Mouse (Mus musculus) heart, postnatal 0 days (tissue): ENCODE data around the gene Pcgf1. TPM values are rescaled to one million over a fixed set of nuclear protein-coding genes. Genes with fewer than 3 reads are reported as not detected.

ENCODE experiments used
- ATAC-seq: fragments of 200-750 bp; cut with Nextera tagmentation; 2 replicates; pipeline ENCODE4 v1.8.0; 2017; ENCODE audit warnings: low read depth, moderate number of reproducible peaks, moderate library complexity; ENCODE audit not compliant: insufficient read depth
- DNase-seq: peaks from one replicate; pipeline ENCODE4 v3.0.0-alpha.2; 2016; ENCODE audit warnings: low spot score
- H3K27ac ChIP-seq: fragments of 300-500 bp; sonication (generic); 2 replicates; pipeline ENCODE4 v1.5.1; 2014; ENCODE audit warnings: low read depth, mild to moderate bottlenecking
- H3K27me3 ChIP-seq: fragments of 300-500 bp; sonication (generic); 2 replicates; pipeline ENCODE4 v1.6.1; 2014; ENCODE audit warnings: low read length, mixed read lengths; ENCODE audit not compliant: control insufficient read depth, insufficient read depth
- H3K36me3 ChIP-seq: fragments of 300-500 bp; sonication (generic); replicated peaks from 2 replicates; pipeline ENCODE4 v1.6.1; 2014; ENCODE audit warnings: low read length, mixed read lengths; ENCODE audit not compliant: control insufficient read depth, insufficient read depth
- H3K4me1 ChIP-seq: fragments of 300-500 bp; sonication (generic); 2 replicates; pipeline ENCODE4 v1.6.1; 2014; ENCODE audit warnings: antibody characterized with exemption; ENCODE audit not compliant: control insufficient read depth, insufficient read depth
- H3K4me2 ChIP-seq: fragments of 300-500 bp; sonication (generic); 2 replicates; pipeline ENCODE4 v1.6.1; 2014; ENCODE audit warnings: low read depth, mild to moderate bottlenecking, low read length, moderate library complexity
- H3K4me3 ChIP-seq: fragments of 300-500 bp; sonication (generic); 2 replicates; pipeline ENCODE4 v1.5.1; 2014; ENCODE audit warnings: low read depth, low read length
- H3K9ac ChIP-seq: fragments of 300-500 bp; sonication (generic); replicated peaks from 2 replicates; pipeline ENCODE4 v1.6.1; 2014; ENCODE audit warnings: low read depth, low read length, mixed read lengths
- H3K9me3 ChIP-seq: fragments of 300-500 bp; sonication (generic); replicated peaks from 2 replicates; pipeline ENCODE4 v1.6.1; 2016; ENCODE audit warnings: low read length; ENCODE audit not compliant: control insufficient read depth
- CTCF ChIP-seq: IDR thresholded peaks from 2 replicates; pipeline ENCODE4 v1.5.1; 2016; ENCODE audit warnings: antibody characterized with exemption, control low read depth, low read depth
- EP300 ChIP-seq: IDR thresholded peaks from 2 replicates; pipeline ENCODE4 v1.6.1; 2016; ENCODE audit warnings: antibody characterized with exemption, low read depth
- WGBS: fragments of 180-500 bp; shearing (Covaris S2); extraction: QIAGEN DNeasy Blood & Tissue Kit; methylation state at CpG from one replicate; pipeline ENCODE4 v1.1.7; 2014; 5-methylcytosine and 5-hydroxymethylcytosine counted together
- microRNA counts: library from miRNA; unstranded; fragments of <30 nt; microRNA quantifications from one replicate; lab custom pipeline; 2015
- microRNA-seq: library from miRNA; unstranded; fragments of <30 nt; microRNA quantifications from one replicate; pipeline ENCODE4, GENCODE M21; 2016
- polyA plus RNA-seq: library from polyadenylated mRNA; unstranded; fragments of >200 nt; fragmentation: Nextera tagmentation; extraction: Ambion mirVana; gene quantifications from 2 replicates; pipeline ENCODE4 v1.2.1, GENCODE M21; 2015
- total RNA-seq: library from RNA; depleted of rRNA; stranded (reverse); fragments of >200 nt; gene quantifications from 2 replicates; pipeline ENCODE4 v1.2.3, GENCODE M21; 2014; ENCODE audit warnings: low replicate concordance; rRNA removed

The Pcgf1 gene
- total and polyA plus RNA-seq, 2 experiments from 2014 or later = 12.1 to 13.2 TPM

DNA sequence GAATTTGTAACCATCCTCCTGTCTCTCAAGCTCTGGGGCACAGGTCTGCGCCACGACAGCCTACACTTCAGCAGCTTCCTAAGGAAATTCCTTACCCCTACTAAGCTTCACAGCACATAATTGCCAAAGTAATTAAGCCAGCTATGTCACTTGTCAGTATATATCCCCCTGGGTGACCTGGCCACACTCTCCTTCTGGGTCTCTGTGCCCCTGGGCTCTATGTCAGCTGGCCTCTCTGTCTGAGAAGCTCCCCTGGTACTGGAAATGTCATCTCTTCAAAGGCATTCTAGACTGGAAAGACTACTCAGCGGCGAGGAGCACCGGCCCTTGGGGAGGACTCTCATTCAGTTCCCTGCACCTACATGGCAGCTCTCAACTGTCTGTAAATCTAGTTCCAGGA, 45.3 kb downstream of the Pcgf1 start:
- H3K9me3 ChIP-seq = no peaks in the 10 kb centered on the region
- H3K27me3 ChIP-seq = no peaks in the 10 kb centered on the region
- TF ChIP-seq CTCF = no peak
- no peak for TF ChIP-seq EP300
- 84% methylated on average over 5 of the region's 5 CpGs for whole genome bisulfite sequencing
- H3K4me1 ChIP-seq = peaks cover 20% of the 10 kb centered on the region
- ATAC-seq = no peak
- no peak for DNase-seq
- peaks cover 7% of the 10 kb centered on the region; the same call in 1 of the 2 replicates for H3K36me3 ChIP-seq
- H3K9ac ChIP-seq = no peak overlapping the region
- no peak overlapping the region for H3K27ac ChIP-seq
- H3K4me2 ChIP-seq = no peak overlapping the region
- H3K4me3 ChIP-seq = no peak overlapping the region

DNA sequence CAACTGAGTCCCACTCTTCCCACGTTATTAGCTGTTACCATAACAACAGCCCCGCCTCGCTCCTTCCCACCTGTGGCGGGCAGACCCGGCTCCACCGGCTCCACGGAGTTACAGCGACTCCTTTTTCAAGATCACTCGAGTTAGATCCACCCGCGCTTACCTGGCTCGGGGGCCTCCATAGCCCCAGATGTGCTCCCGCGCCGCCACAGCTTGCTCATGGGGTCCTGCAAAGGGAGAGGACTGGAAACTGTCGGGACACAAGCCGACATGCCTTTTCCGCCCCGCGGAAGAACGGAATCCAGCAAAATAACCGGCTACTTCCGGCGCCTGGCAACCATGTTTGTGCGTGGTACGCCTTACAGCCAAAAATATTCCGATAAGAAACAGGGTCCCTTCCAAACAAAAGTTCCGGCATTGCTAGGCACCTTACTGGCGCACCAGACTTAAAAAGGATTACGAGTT, 47.2 kb downstream of the Pcgf1 start:
- H3K36me3 ChIP-seq = no peaks in the 10 kb centered on the region
- H3K4me2 ChIP-seq = peak overlapping the region; percentile 87
- H3K4me3 ChIP-seq = peak overlapping the region; percentile 68
- TF ChIP-seq CTCF (no peak), EP300 (0 out of 2 replicates have a peak, but pooled peaks have one; percentile 70)
- 0% methylated on average over 30 of the region's 30 CpGs for WGBS
- no peak overlapping the region for H3K27ac ChIP-seq
- H3K27me3 ChIP-seq = no peaks in the 10 kb centered on the region
- peaks cover 20% of the 10 kb centered on the region for H3K4me1 ChIP-seq
- ATAC-seq (peak; percentile 22), DNase-seq (peak; percentile 85)
- H3K9me3 ChIP-seq = no peaks in the 10 kb centered on the region
- H3K9ac ChIP-seq = peak overlapping the region; percentile 58

GRCm38 (mm10) chr6:83125331-83125730, 47.7 kb downstream of the Pcgf1 start, which contains the start of gene Ino80b:
TSS of gene Ino80b (minus strand) at chr6:83125431.
- H3K4me3 ChIP-seq = peak within 1 kb of the TSS; percentile 68
- ATAC-seq (no peak), DNase-seq (no peak)
- H3K9me3 ChIP-seq = no peaks in the 10 kb centered on the region
- TF ChIP-seq EP300 (0 out of 2 replicates have a peak, but pooled peaks have one; percentile 14), CTCF (no peak)
- H3K27ac ChIP-seq = no peak within 1 kb of the TSS
- peak within 1 kb of the TSS; percentile 58 for H3K9ac ChIP-seq
- H3K4me2 ChIP-seq = peak within 1 kb of the TSS; percentile 87
- no peaks in the 10 kb centered on the region for H3K27me3 ChIP-seq
- no peaks in the 10 kb centered on the region for H3K36me3 ChIP-seq
- peaks cover 20% of the 10 kb centered on the region for H3K4me1 ChIP-seq
- 29% methylated on average over 5 of the region's 5 CpGs for WGBS

- Histone ChIP-seq H3K4me3 (no peak overlapping the region), H3K9ac (no peak overlapping the region), H3K9me3 (no peaks in the 10 kb centered on the region), H3K27ac (no peak overlapping the region), H3K4me1 (peaks cover 10% of the 10 kb centered on the region), H3K27me3 (no peaks in the 10 kb centered on the region), H3K36me3 (no peaks in the 10 kb centered on the region), H3K4me2 (no peak overlapping the region)
- TF ChIP-seq EP300 (no peak), CTCF (peak; percentile 8; the same call in 1 of the 2 replicates)
- WGBS = 97% methylated on average over 5 of the region's 5 CpGs
- DNase-seq (no peak), ATAC-seq (no peak)
Measured at GRCm38 (mm10) chr6:83127419-83127818, 49.8 kb downstream of the Pcgf1 start.

MicroRNAs within 50 kb of the gene (microRNA counts, 519-probe panel; counts per million panel counts)
- microRNA mmu-miR-3470a+mmu-miR-3470b (lab: Ali Mortazavi, UCI) = not detected

Small RNAs within 50 kb of the gene (microRNA-seq; reads per million reads assigned to microRNA genes)
- gene Mir3470a (not detected), gene Mir7040 (not detected)

Other genes with a start within 250 kb of the Pcgf1 start
- not detected in 2 replicates for gene Sema4f, start 138.1 kb upstream of the Pcgf1 start, total RNA-seq
- gene Sema4f, start 138.1 kb upstream of the Pcgf1 start, polyA plus RNA-seq = 0.04 TPM in 1 of 2 replicates, not detected in the other
- gene M1ap, start 131.0 kb upstream of the Pcgf1 start, total RNA-seq = 0.39 TPM in 1 of 2 replicates, not detected in the other
- 0.59 and 0.75 TPM in 2 replicates for gene M1ap, start 131.0 kb upstream of the Pcgf1 start, polyA plus RNA-seq
- 9.2 and 11.5 TPM in 2 replicates for gene Dok1, start 44.4 kb upstream of the Pcgf1 start, total RNA-seq
- 6.1 and 6.3 TPM in 2 replicates for gene Dok1, start 44.4 kb upstream of the Pcgf1 start, polyA plus RNA-seq
- 9.0 and 9.8 TPM in 2 replicates for gene Loxl3, start 43.7 kb upstream of the Pcgf1 start, total RNA-seq
- gene Loxl3, start 43.7 kb upstream of the Pcgf1 start, polyA plus RNA-seq = 3.8 and 4.3 TPM in 2 replicates
- 156 and 219 TPM in 2 replicates for gene Aup1, start 23.3 kb upstream of the Pcgf1 start, total RNA-seq
- gene Aup1, start 23.3 kb upstream of the Pcgf1 start, polyA plus RNA-seq = 104 and 108 TPM in 2 replicates
- gene Htra2, start 22.6 kb upstream of the Pcgf1 start, total RNA-seq = 46.3 and 50.3 TPM in 2 replicates
- gene Htra2, start 22.6 kb upstream of the Pcgf1 start, polyA plus RNA-seq = 55.4 and 61.9 TPM in 2 replicates
- not detected in 2 replicates for gene Dqx1, start 20.0 kb upstream of the Pcgf1 start, total RNA-seq
- gene Dqx1, start 20.0 kb upstream of the Pcgf1 start, polyA plus RNA-seq = 0.08 and 0.32 TPM in 2 replicates
- not detected in 2 replicates for gene Tlx2, start 7.6 kb upstream of the Pcgf1 start, total RNA-seq
- gene Tlx2, start 7.6 kb upstream of the Pcgf1 start, polyA plus RNA-seq = not detected in 2 replicates
- gene Lbx2, start 8.5 kb downstream of the Pcgf1 start, total RNA-seq = not detected in 2 replicates
- 0.59 and 0.64 TPM in 2 replicates for gene Lbx2, start 8.5 kb downstream of the Pcgf1 start, polyA plus RNA-seq
- gene Ccdc142, start 23.7 kb downstream of the Pcgf1 start, total RNA-seq = 0.11 and 0.97 TPM in 2 replicates
- 1.1 and 1.6 TPM in 2 replicates for gene Ccdc142, start 23.7 kb downstream of the Pcgf1 start, polyA plus RNA-seq
- 2.4 and 3.4 TPM in 2 replicates for gene Gm42688, start 23.7 kb downstream of the Pcgf1 start, total RNA-seq
- gene Gm42688, start 23.7 kb downstream of the Pcgf1 start, polyA plus RNA-seq = 1.1 and 1.4 TPM in 2 replicates
- gene Mrpl53, start 31.2 kb downstream of the Pcgf1 start, total RNA-seq = 87.9 and 156 TPM in 2 replicates
- gene Mrpl53, start 31.2 kb downstream of the Pcgf1 start, polyA plus RNA-seq = 242 and 247 TPM in 2 replicates
- gene Mogs, start 37.6 kb downstream of the Pcgf1 start, total RNA-seq = 27.5 and 28.1 TPM in 2 replicates
- 7.9 and 9.4 TPM in 2 replicates for gene Mogs, start 37.6 kb downstream of the Pcgf1 start, polyA plus RNA-seq
- 151 and 186 TPM in 2 replicates for gene Wbp1, start 43.7 kb downstream of the Pcgf1 start, total RNA-seq
- 97.5 and 98.1 TPM in 2 replicates for gene Wbp1, start 43.7 kb downstream of the Pcgf1 start, polyA plus RNA-seq
- gene Ino80b, start 47.6 kb downstream of the Pcgf1 start, total RNA-seq = 8.9 and 11.6 TPM in 2 replicates
- 5.5 and 6.8 TPM in 2 replicates for gene Ino80b, start 47.6 kb downstream of the Pcgf1 start, polyA plus RNA-seq
- gene Rtkn, start 57.6 kb downstream of the Pcgf1 start, total RNA-seq = 40.0 and 45.9 TPM in 2 replicates
- 12.5 and 13.0 TPM in 2 replicates for gene Rtkn, start 57.6 kb downstream of the Pcgf1 start, polyA plus RNA-seq
- gene Wdr54, start 78.5 kb downstream of the Pcgf1 start, total RNA-seq = 1.4 and 5.5 TPM in 2 replicates
- 0.96 and 1.1 TPM in 2 replicates for gene Wdr54, start 78.5 kb downstream of the Pcgf1 start, polyA plus RNA-seq
- gene 1700003E16Rik, start 78.5 kb downstream of the Pcgf1 start, total RNA-seq = 2.0 TPM in 1 of 2 replicates, not detected in the other
- 0.20 and 0.45 TPM in 2 replicates for gene 1700003E16Rik, start 78.5 kb downstream of the Pcgf1 start, polyA plus RNA-seq
- gene Dctn1, start 88.1 kb downstream of the Pcgf1 start, total RNA-seq = 45.9 and 47.7 TPM in 2 replicates
- gene Dctn1, start 88.1 kb downstream of the Pcgf1 start, polyA plus RNA-seq = 48.9 and 50.8 TPM in 2 replicates
- gene Slc4a5, start 142.0 kb downstream of the Pcgf1 start, total RNA-seq = not detected in 2 replicates
- gene Slc4a5, start 142.0 kb downstream of the Pcgf1 start, polyA plus RNA-seq = 0.03 TPM in 1 of 2 replicates, not detected in the other
- 3.6 and 4.7 TPM in 2 replicates for gene Mthfd2, start 248.0 kb downstream of the Pcgf1 start, total RNA-seq
- 8.5 and 8.9 TPM in 2 replicates for gene Mthfd2, start 248.0 kb downstream of the Pcgf1 start, polyA plus RNA-seq
- 33.8 and 35.0 TPM in 2 replicates for gene Mob1a, start 248.1 kb downstream of the Pcgf1 start, total RNA-seq
- 15.1 and 15.9 TPM in 2 replicates for gene Mob1a, start 248.1 kb downstream of the Pcgf1 start, polyA plus RNA-seq